Mouse (Mus musculus) G1E (cell line): ENCODE data around the gene Pard3b.

Source experiments
- CTCF ChIP-seq: IDR thresholded peaks from 2 replicates; pipeline ENCODE4 v1.5.1; 2012; ENCODE audit warnings: low read depth, low read length, inconsistent platforms, mixed read lengths
- GATA2 ChIP-seq: IDR thresholded peaks from 2 replicates; pipeline ENCODE4 v1.6.1; 2012; ENCODE audit warnings: low read depth, low read length, inconsistent platforms, borderline replicate concordance

GRCm38 (mm10) chr1:62679466-62679865 lies 1040.8 kb downstream of the Pard3b start:
- TF ChIP-seq CTCF (no peak), GATA2 (no peak)
